Mouse (Mus musculus) hindbrain, postnatal 0 days (tissue): ENCODE measurements around the gene Dusp3. TPM values are rescaled to one million over a fixed set of nuclear protein-coding genes. Genes with fewer than 3 reads are reported as not detected.

Source experiments
- ATAC-seq: fragments of 200-750 bp; cut with Nextera tagmentation; 2 replicates; pipeline ENCODE4 v1.8.0; 2017; ENCODE audit warnings: mild to moderate bottlenecking, moderate TSS enrichment, moderate library complexity
- DNase-seq: peaks from one replicate; pipeline ENCODE4 v3.0.0-alpha.2; 2015; ENCODE audit warnings: low spot score
- H3K27ac ChIP-seq: fragments of 300-500 bp; sonication (generic); 2 replicates; pipeline ENCODE4 v1.5.1; 2014; ENCODE audit warnings: mild to moderate bottlenecking
- H3K27me3 ChIP-seq: fragments of 300-500 bp; sonication (generic); 2 replicates; pipeline ENCODE4 v1.6.1; 2014; ENCODE audit warnings: low read length, mixed read lengths; ENCODE audit not compliant: insufficient read depth
- H3K36me3 ChIP-seq: fragments of 300-500 bp; sonication (generic); 2 replicates; pipeline ENCODE4 v1.6.1; 2014; ENCODE audit warnings: low read length, mixed read lengths; ENCODE audit not compliant: insufficient read depth
- H3K4me1 ChIP-seq: fragments of 300-500 bp; sonication (generic); 2 replicates; pipeline ENCODE4 v1.6.1; 2014; ENCODE audit warnings: antibody characterized with exemption, low read length, mixed read lengths; ENCODE audit not compliant: insufficient read depth
- H3K4me2 ChIP-seq: fragments of 300-500 bp; sonication (generic); 2 replicates; pipeline ENCODE4 v1.6.1; 2014; ENCODE audit warnings: low read depth, mild to moderate bottlenecking, low read length, moderate library complexity, mixed read lengths
- H3K4me3 ChIP-seq: fragments of 300-500 bp; sonication (generic); 2 replicates; pipeline ENCODE4 v1.5.1; 2014; ENCODE audit warnings: low read length
- H3K9ac ChIP-seq: fragments of 300-500 bp; sonication (generic); replicated peaks from 2 replicates; pipeline ENCODE4 v1.6.1; 2014; ENCODE audit warnings: mild to moderate bottlenecking, low read length, moderate library complexity, mixed read lengths
- H3K9me3 ChIP-seq: fragments of 300-500 bp; sonication (generic); 2 replicates; pipeline ENCODE4 v1.6.1; 2016; ENCODE audit warnings: low read length, mixed read lengths
- CTCF ChIP-seq: IDR thresholded peaks from 2 replicates; pipeline ENCODE4 v1.5.1; 2016; ENCODE audit warnings: antibody characterized with exemption, control low read depth, low read depth
- WGBS: fragments of 180-500 bp; shearing (Covaris S2); extraction: QIAGEN DNeasy Blood & Tissue Kit; methylation state at CpG from one replicate; pipeline ENCODE4 v1.1.7; 2014; 5-methylcytosine and 5-hydroxymethylcytosine counted together
- polyA plus RNA-seq: library from polyadenylated mRNA; unstranded; fragments of >200 nt; fragmentation: Nextera tagmentation; extraction: Ambion mirVana; gene quantifications from 2 replicates; pipeline ENCODE4 v1.2.1, GENCODE M21; 2015
- total RNA-seq: library from RNA; depleted of rRNA; stranded (reverse); fragments of >200 nt; gene quantifications from 2 replicates; pipeline ENCODE4 v1.2.3, GENCODE M21; 2014

Dusp3 gene
- total and polyA plus RNA-seq, 2 experiments from 2014 or later, result 44.7 to 52.0 TPM

DNA sequence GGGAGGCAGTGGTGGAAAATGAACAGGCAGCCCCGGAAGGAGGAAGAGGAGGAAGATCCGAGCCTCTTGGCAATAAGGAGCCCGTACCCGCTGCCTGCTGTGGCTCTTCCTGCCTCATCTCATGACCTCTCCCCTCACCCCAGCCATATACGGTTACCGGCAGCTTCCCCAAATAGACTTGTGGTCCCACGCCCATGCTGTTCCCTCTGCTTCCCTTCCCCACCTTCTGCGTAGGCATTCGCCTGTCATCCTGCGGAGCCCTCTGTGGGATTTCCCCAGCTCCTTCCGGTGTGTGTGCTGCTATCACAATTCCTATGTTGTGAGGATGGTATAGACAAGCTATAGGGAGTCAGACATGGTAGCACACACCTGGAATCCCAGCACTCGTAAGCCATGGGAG is 5.0 kb downstream of the Dusp3 start:
- no peak for TF ChIP-seq CTCF
- H3K27me3 ChIP-seq, result no peaks in the 10 kb centered on the region
- no peak overlapping the region for H3K4me2 ChIP-seq
- no peak overlapping the region for H3K27ac ChIP-seq
- peaks cover 17% of the 10 kb centered on the region; the same call in 1 of the 2 replicates for H3K4me1 ChIP-seq
- WGBS, result 82% methylated on average over 12 of the region's 12 CpGs
- no peaks in the 10 kb centered on the region for H3K9me3 ChIP-seq
- peaks cover 15% of the 10 kb centered on the region; the same call in 1 of the 2 replicates for H3K36me3 ChIP-seq
- H3K4me3 ChIP-seq, result no peak overlapping the region
- DNase-seq, result no peak
- no peak overlapping the region for H3K9ac ChIP-seq
- ATAC-seq, result no peak

DNA sequence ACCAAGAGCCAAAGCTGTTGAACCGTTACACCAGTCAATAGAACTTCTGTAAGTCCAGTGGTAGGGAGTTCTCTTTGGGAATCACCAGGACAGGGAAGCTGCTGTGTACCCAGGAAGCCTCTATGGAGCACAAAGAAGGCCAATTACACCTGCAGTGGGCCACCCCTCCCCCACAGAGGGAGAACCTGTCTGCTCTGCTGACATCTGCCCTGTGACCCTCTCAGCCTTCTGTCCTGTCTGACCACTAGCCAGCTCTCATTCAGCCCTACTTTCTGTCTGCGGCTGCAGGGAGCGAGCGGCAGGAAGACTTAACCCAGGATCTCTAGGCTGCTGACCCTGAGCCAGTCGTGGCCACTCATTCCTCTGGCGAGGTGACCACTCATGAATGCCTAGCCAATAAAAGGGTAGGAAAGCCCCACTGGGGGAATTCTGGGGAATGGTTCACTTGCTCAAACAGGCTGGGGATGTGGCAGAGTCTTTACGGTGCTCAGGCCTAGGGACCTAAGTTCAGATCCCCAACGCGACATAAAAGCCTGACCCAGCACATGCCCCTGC is 6.1 kb downstream of the Dusp3 start:
- Histone ChIP-seq H3K9ac (no peak overlapping the region), H3K9me3 (no peaks in the 10 kb centered on the region), H3K27me3 (no peaks in the 10 kb centered on the region), H3K4me1 (peaks cover 17% of the 10 kb centered on the region; the same call in 1 of the 2 replicates), H3K36me3 (peaks cover 15% of the 10 kb centered on the region; the same call in 1 of the 2 replicates), H3K4me3 (no peak overlapping the region), H3K4me2 (no peak overlapping the region), H3K27ac (no peak overlapping the region)
- no peak for DNase-seq
- 80% methylated on average over 9 of the region's 9 CpGs for WGBS
- TF ChIP-seq CTCF, result no peak
- no peak for ATAC-seq

DNA sequence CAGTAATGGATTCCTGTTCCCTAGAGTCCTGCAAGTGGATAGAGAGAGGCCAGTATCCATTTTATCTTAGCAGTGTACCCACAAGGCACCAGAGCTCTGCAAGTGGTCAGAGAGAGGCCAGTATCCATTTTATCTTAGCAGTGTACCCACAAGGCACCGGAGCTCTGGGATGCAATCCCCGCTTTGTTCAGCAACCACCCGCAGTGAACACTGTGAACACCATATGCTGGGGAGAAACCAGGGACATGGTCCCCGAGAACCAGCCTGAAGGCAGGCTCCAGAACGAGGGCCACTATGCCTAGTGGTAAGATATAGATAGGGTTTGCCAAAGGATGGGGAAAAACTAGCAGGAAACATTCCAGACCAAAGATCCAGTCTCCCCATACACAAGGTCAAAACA is 7.7 kb downstream of the Dusp3 start:
- H3K36me3 ChIP-seq, result peaks cover 15% of the 10 kb centered on the region; the same call in 1 of the 2 replicates
- ATAC-seq, result no peak
- H3K4me2 ChIP-seq, result no peak overlapping the region
- H3K4me3 ChIP-seq, result no peak overlapping the region
- no peaks in the 10 kb centered on the region for H3K27me3 ChIP-seq
- no peak overlapping the region for H3K9ac ChIP-seq
- H3K9me3 ChIP-seq, result no peaks in the 10 kb centered on the region
- WGBS, result 80% methylated on average over 5 of the region's 5 CpGs
- no peak overlapping the region for H3K27ac ChIP-seq
- H3K4me1 ChIP-seq, result peaks cover 13% of the 10 kb centered on the region; the same call in 1 of the 2 replicates
- no peak for DNase-seq
- no peak for TF ChIP-seq CTCF

DNA sequence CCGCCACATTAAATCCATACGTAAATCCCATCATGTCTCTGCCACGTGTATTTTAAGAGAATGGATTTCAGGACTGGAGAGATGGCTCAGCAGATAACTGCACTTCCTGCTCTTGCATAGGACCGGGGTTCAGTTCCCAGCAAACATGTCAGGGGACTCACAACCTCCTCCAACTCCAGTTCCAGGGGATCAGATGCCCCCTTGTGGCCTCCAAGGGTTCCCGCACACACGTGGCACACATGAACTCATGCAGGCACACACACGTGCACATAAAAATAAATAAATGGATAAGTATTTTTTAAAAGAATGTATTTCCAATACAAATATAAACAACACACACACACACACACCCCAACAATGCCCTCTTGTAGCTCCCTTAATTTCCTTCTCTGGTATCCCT is 9.9 kb downstream of the Dusp3 start:
- Histone ChIP-seq H3K9me3 (no peaks in the 10 kb centered on the region), H3K27me3 (no peaks in the 10 kb centered on the region), H3K4me2 (no peak overlapping the region), H3K9ac (no peak overlapping the region), H3K27ac (no peak overlapping the region), H3K4me3 (no peak overlapping the region), H3K36me3 (peaks cover 15% of the 10 kb centered on the region; the same call in 1 of the 2 replicates), H3K4me1 (no peaks in the 10 kb centered on the region)
- WGBS, result 95% methylated on average over 7 of the region's 7 CpGs
- DNase-seq (no peak), ATAC-seq (no peak)
- TF ChIP-seq CTCF, result peak; percentile 28; the same call in 1 of the 2 replicates

DNA sequence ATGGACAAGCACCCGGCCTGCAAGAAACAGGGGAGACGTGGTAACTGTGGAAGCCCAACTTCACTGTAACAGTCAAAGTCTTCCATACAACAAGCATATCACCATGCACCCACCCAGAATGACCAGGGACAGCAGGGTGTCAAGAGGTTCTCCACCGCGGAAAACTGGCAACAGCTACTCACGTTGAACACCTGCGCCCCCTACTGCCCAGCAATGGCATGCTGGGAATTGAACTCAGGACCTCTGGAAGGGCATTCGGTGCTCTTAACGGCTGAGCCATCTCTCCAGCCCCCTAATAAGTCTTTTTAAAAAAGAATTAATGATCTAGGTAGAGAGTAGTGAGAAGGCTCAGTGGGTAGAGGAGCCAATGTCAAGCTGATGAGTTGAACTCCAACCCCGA is 11.9 kb downstream of the Dusp3 start:
- DNase-seq (no peak), ATAC-seq (no peak)
- WGBS, result 55% methylated on average over 9 of the region's 9 CpGs
- no peak overlapping the region for H3K9ac ChIP-seq
- H3K27ac ChIP-seq, result no peak overlapping the region
- H3K4me3 ChIP-seq, result no peak overlapping the region
- peaks cover 11% of the 10 kb centered on the region; the same call in 1 of the 2 replicates for H3K36me3 ChIP-seq
- peak; percentile 50; the same call in 1 of the 2 replicates for TF ChIP-seq CTCF
- no peaks in the 10 kb centered on the region for H3K9me3 ChIP-seq
- no peaks in the 10 kb centered on the region for H3K4me1 ChIP-seq
- no peaks in the 10 kb centered on the region for H3K27me3 ChIP-seq
- no peak overlapping the region for H3K4me2 ChIP-seq

DNA sequence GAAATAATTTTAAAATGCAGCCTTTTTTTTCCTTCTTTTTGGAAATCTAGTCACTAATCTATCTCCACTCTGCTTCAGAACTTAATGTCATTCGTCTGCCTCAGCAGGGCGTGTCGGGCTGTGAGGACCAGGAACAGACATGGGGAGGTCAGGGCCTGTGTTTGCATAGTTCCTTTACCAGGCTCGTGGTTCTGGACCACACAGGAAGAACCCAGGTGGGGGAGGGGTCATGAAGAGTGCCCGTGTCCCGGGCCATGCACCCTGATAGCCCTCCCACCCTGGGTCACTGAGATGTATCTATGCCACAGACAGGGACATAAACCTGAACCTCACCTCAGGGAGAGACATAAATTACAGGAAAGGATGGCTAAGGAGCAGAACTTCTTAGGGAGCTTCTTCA is 12.6 kb downstream of the Dusp3 start:
- Histone ChIP-seq H3K9ac (no peak overlapping the region), H3K27me3 (no peaks in the 10 kb centered on the region), H3K27ac (no peak overlapping the region), H3K4me3 (no peak overlapping the region), H3K4me1 (no peaks in the 10 kb centered on the region), H3K4me2 (no peak overlapping the region), H3K36me3 (peaks cover 8% of the 10 kb centered on the region; the same call in 1 of the 2 replicates), H3K9me3 (no peaks in the 10 kb centered on the region)
- ATAC-seq, result no peak
- TF ChIP-seq CTCF, result no peak
- DNase-seq, result no peak
- WGBS, result 55% methylated on average over 6 of the region's 6 CpGs

DNA sequence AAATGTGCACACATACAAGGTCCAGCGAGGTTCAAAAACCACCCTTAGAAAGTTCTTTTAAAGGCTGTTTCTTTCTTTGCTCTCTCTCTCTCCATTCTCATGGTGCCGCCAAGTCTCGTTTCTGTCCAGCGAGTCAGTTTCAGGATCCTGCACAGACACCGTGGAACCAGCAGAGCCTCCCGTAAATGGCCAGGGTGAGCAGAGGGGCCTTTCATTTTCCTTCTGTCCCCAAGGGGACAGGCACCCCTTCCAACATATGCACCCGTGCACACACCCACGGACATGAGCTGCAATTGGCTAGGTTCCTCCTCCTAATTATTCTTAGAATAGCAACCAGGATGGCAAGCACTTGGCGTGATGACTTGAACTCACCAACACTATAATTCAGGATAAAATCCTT is 13.3 kb downstream of the Dusp3 start:
- ATAC-seq, result no peak
- no peak overlapping the region for H3K9ac ChIP-seq

More for the DNA sequence above, 13.3 kb downstream of the Dusp3 start:
- Histone ChIP-seq H3K27me3 (no peaks in the 10 kb centered on the region), H3K4me1 (no peaks in the 10 kb centered on the region), H3K27ac (no peak overlapping the region), H3K4me3 (no peak overlapping the region), H3K36me3 (0 out of 2 replicates have a peak, but pooled peaks cover under 1% of the 10 kb centered on the region), H3K4me2 (no peak overlapping the region), H3K9me3 (no peaks in the 10 kb centered on the region)
- no peak for DNase-seq
- WGBS, result 75% methylated on average over 9 of the region's 9 CpGs
- TF ChIP-seq CTCF, result no peak
